ENCODE assay signal across 15 mouse cellular contexts in genomic region chr1:94413043-94413442, GRCm38 (mm10).
DNase-seq lines count a peak whose midpoint lies in the region; ATAC-seq and TF ChIP-seq lines count a peak whose summit lies in the region.
"Had no signal": no experiment of that assay in that cellular context is flagged by ENCODE, and none has a peak within 500 bp of the region (broad histone marks: within the 10 kb centered on the region; RNA-seq: fewer than 3 reads in every experiment).

No protein-coding gene starts in this region.

- peaks cover 6% of the 10 kb centered on the region; the same call in 1 of the 2 replicates for H3K4me1 ChIP-seq in midbrain, embryonic 15.5 days
- H3K4me1 ChIP-seq: embryonic facial prominence, embryonic 13.5 days; heart, embryonic 12.5 days had no signal

- ATAC-seq in midbrain, embryonic 15.5 days (replicated peaks) = peak; percentile 92

- peak overlapping the region; percentile 32; the same call in 1 of the 2 replicates for H3K4me2 ChIP-seq in midbrain, embryonic 15.5 days
- H3K4me2 ChIP-seq: embryonic facial prominence, embryonic 13.5 days; heart, embryonic 12.5 days had no signal

- no peak overlapping the region for H3K9ac ChIP-seq in midbrain, embryonic 15.5 days
- H3K9ac ChIP-seq: embryonic facial prominence, embryonic 13.5 days; heart, embryonic 12.5 days had no signal

- TF ChIP-seq POLR2A in brain, embryonic 14.5 days (IDR thresholded peaks at IDR 0.05; ENCODE audit: borderline replicate concordance, extremely low read depth, insufficient read depth, insufficient read length, poor library complexity, severe bottlenecking) = no peak

- no peak for TF ChIP-seq CTCF in brain, embryonic 14.5 days (IDR thresholded peaks at IDR 0.05; ENCODE audit: borderline replicate concordance, extremely low read depth, insufficient read depth, insufficient read length)

- intact Hi-C loops in left cerebral cortex, postnatal 10 days (cut with DNase I) = no loop called here

- H3K4me3 ChIP-seq in midbrain, embryonic 15.5 days = no peak overlapping the region
- H3K4me3 ChIP-seq: embryonic facial prominence, embryonic 13.5 days; heart, embryonic 12.5 days had no signal

- no peak overlapping the region for H3K27ac ChIP-seq in midbrain, embryonic 15.5 days
- H3K27ac ChIP-seq: embryonic facial prominence, embryonic 13.5 days; kidney, postnatal 0 days had no signal

- no peaks in the 10 kb centered on the region for H3K36me3 ChIP-seq in midbrain, embryonic 15.5 days (replicated peaks)
- H3K36me3 ChIP-seq: embryonic facial prominence, embryonic 13.5 days; G1E; heart, embryonic 12.5 days had no signal

- no peaks in the 10 kb centered on the region for H3K27me3 ChIP-seq in midbrain, embryonic 15.5 days (replicated peaks)
- H3K27me3 ChIP-seq: embryonic facial prominence, embryonic 13.5 days; heart, embryonic 12.5 days had no signal

- no peaks in the 10 kb centered on the region for H3K9me3 ChIP-seq in midbrain, embryonic 15.5 days
- H3K9me3 ChIP-seq: embryonic facial prominence, embryonic 13.5 days; heart, embryonic 12.5 days had no signal

- DNase-seq in adrenal gland, postnatal 14 days = peak; percentile 3
- no peak for DNase-seq in adrenal gland, postnatal 25 days
- peak; percentile 1 to 4 for DNase-seq in left cerebral cortex, adult 18-20 months (ENCODE audit: low spot score in 2 of 2)
- no peak for DNase-seq in left cerebral cortex, postnatal 10 days (ENCODE audit: extremely low spot score in 1 of 2, low spot score in 2 of 2)
- peak; percentile 78 for DNase-seq in brain, embryonic 14.5 days (ENCODE audit: low read depth)
- DNase-seq in urinary bladder, adult 2 months (ENCODE audit: low spot score) = no peak
- DNase-seq in c-Kit-positive CD71-positive TER-119-positive erythroid progenitor cells, embryonic 14.5 days (ENCODE audit: low spot score) = no peak
- DNase-seq: cerebellum, adult 18-20 months; lung, postnatal 10 days; thymus, postnatal 4 days had no signal

- WGBS in midbrain, embryonic 15.5 days = 27% methylated on average over 9 of the region's 9 CpGs

Comparison
In these comparisons a context has a peak if more than half of its experiments do, and no peak if none do; other contexts are left out.
1. DNase-seq: peak in adrenal gland, postnatal 14 days (single experiment), left cerebral cortex, adult 18-20 months (2 of 2) and brain, embryonic 14.5 days (single experiment); none in adrenal gland, postnatal 25 days (single experiment), left cerebral cortex, postnatal 10 days (0 of 2), urinary bladder, adult 2 months (single experiment) and c-Kit-positive CD71-positive TER-119-positive erythroid progenitor cells, embryonic 14.5 days (single experiment).